8 mouse cellular contexts compared by ENCODE assay signal in genomic region chr1:87184751-87185139, GRCm38 (mm10). TPM values are rescaled to one million over a fixed set of nuclear protein-coding genes. Genes with fewer than 3 reads are reported as not detected.
DNase-seq lines count a peak whose midpoint lies in the region; ATAC-seq and TF ChIP-seq lines count a peak whose summit lies in the region.

No protein-coding gene starts in this region.

- H3K4me1 ChIP-seq in embryonic facial prominence, embryonic 11.5 days (ENCODE audit: control insufficient read depth, insufficient read depth, low read length), result no peaks in the 10 kb centered on the region; the same call in 1 of the 2 replicates
- peaks cover 14% of the 10 kb centered on the region for H3K4me1 ChIP-seq in limb, embryonic 13.5 days
- H3K4me1 ChIP-seq in midbrain, postnatal 0 days (ENCODE audit: insufficient read depth, low read length), result no peaks in the 10 kb centered on the region

- H3K4me3 ChIP-seq in embryonic facial prominence, embryonic 11.5 days (ENCODE audit: low read depth, low read length), result no peak overlapping the region
- no peak overlapping the region for H3K4me3 ChIP-seq in limb, embryonic 13.5 days
- 0 out of 2 replicates have a peak overlapping the region, but pooled peaks have one; percentile 9 for H3K4me3 ChIP-seq in midbrain, postnatal 0 days (ENCODE audit: low read depth, low read length)

- H3K27ac ChIP-seq in embryonic facial prominence, embryonic 11.5 days (replicated peaks; ENCODE audit: low read depth, low read length), result no peak overlapping the region
- no peak overlapping the region for H3K27ac ChIP-seq in limb, embryonic 13.5 days
- H3K27ac ChIP-seq in midbrain, postnatal 0 days (ENCODE audit: low read depth, low read length), result no peak overlapping the region

- WGBS in embryonic facial prominence, embryonic 11.5 days, result 12% methylated on average over 20 of the region's 20 CpGs
- 13% methylated on average over 20 of the region's 20 CpGs for whole genome bisulfite sequencing in limb, embryonic 13.5 days
- 4% methylated on average over 20 of the region's 20 CpGs for WGBS in midbrain, postnatal 0 days

- H3K9me3 ChIP-seq in embryonic facial prominence, embryonic 11.5 days (replicated peaks; ENCODE audit: control insufficient read depth, low read length), result no peaks in the 10 kb centered on the region
- H3K9me3 ChIP-seq in limb, embryonic 13.5 days, result no peaks in the 10 kb centered on the region
- no peaks in the 10 kb centered on the region for H3K9me3 ChIP-seq in midbrain, postnatal 0 days (ENCODE audit: low read length)

- H3K9ac ChIP-seq in embryonic facial prominence, embryonic 11.5 days (replicated peaks; ENCODE audit: low read length), result no peak overlapping the region
- H3K9ac ChIP-seq in limb, embryonic 13.5 days, result no peak overlapping the region
- H3K9ac ChIP-seq in midbrain, postnatal 0 days (replicated peaks; ENCODE audit: low read length, poor library complexity, severe bottlenecking), result no peak overlapping the region

- H3K4me2 ChIP-seq in embryonic facial prominence, embryonic 11.5 days (ENCODE audit: low read depth, low read length), result no peak overlapping the region; the same call in 1 of the 2 replicates
- peak overlapping the region; percentile 35 for H3K4me2 ChIP-seq in limb, embryonic 13.5 days (replicated peaks)
- peak overlapping the region; percentile 41 for H3K4me2 ChIP-seq in midbrain, postnatal 0 days (ENCODE audit: low read depth, low read length, poor library complexity, severe bottlenecking)

- DNase-seq in 416B (ENCODE audit: low read depth), result peak; percentile 53
- peak; percentile 89 for DNase-seq in adrenal gland, postnatal 14 days
- peak; percentile 68 for DNase-seq in embryonic facial prominence, embryonic 11.5 days (ENCODE audit: low spot score)
- DNase-seq in heart, adult 8-10 months (ENCODE audit: low spot score), result peak; percentile 35
- peak; percentile 49 to 76 for DNase-seq in kidney, adult 8-10 months
- peak; percentile 76 for DNase-seq in midbrain, postnatal 0 days (ENCODE audit: low spot score)
- peak; percentile 22 to 30 for DNase-seq in spleen, postnatal 36 days (ENCODE audit: low spot score in 2 of 2)

- peak; percentile 73 for TF ChIP-seq CTCF in midbrain, postnatal 0 days (IDR thresholded peaks at IDR 0.05)

- ATAC-seq in embryonic facial prominence, embryonic 11.5 days (replicated peaks; ENCODE audit: insufficient number of reproducible peaks, low FRiP score, low TSS enrichment, low read depth), result no peak
- ATAC-seq in limb, embryonic 13.5 days (ENCODE audit: low FRiP score, low read depth), result no peak; the same call in 1 of the 2 replicates
- peak; percentile 43; the same call in 1 of the 2 replicates for ATAC-seq in midbrain, postnatal 0 days (ENCODE audit: low FRiP score)

- H3K36me3 ChIP-seq in embryonic facial prominence, embryonic 11.5 days (replicated peaks; ENCODE audit: control insufficient read depth, insufficient read depth, low read depth, low read length), result no peaks in the 10 kb centered on the region
- H3K36me3 ChIP-seq in limb, embryonic 13.5 days, result no peaks in the 10 kb centered on the region
- no peaks in the 10 kb centered on the region for H3K36me3 ChIP-seq in midbrain, postnatal 0 days (ENCODE audit: insufficient read depth, low read length)

- H3K27me3 ChIP-seq in embryonic facial prominence, embryonic 11.5 days (ENCODE audit: control insufficient read depth, insufficient read depth, low read length), result peaks cover 28% of the 10 kb centered on the region
- peaks cover 90% of the 10 kb centered on the region for H3K27me3 ChIP-seq in limb, embryonic 13.5 days
- H3K27me3 ChIP-seq in midbrain, postnatal 0 days (ENCODE audit: insufficient read depth, low read length), result peaks cover 22% of the 10 kb centered on the region

RNA-seq across cellular contexts. Expression of gene Prss56, which starts 1.6 kb away (rescaled TPM):
- total RNA-seq in adrenal gland, postnatal 14 days (2021), result not detected in 2 replicates
- 0.28 and 0.74 TPM in 2 replicates for polyA plus RNA-seq in embryonic facial prominence, embryonic 11.5 days (2014; fragmentation: Nextera tagmentation; extraction: Ambion mirVana)
- not detected for total RNA-seq in heart, adult 8-10 months (2022)
- polyA plus RNA-seq in limb, embryonic 13.5 days (2015; fragmentation: Nextera tagmentation; extraction: Ambion mirVana), result 0.19 TPM in 1 of 2 replicates, not detected in the other
- 0.94 TPM in 1 of 2 replicates, not detected in the other for total RNA-seq in midbrain, postnatal 0 days (2014; rRNA removed)
- polyA plus RNA-seq in midbrain, postnatal 0 days (2015; fragmentation: Nextera tagmentation; extraction: Ambion mirVana), result 0.07 TPM in 1 of 2 replicates, not detected in the other

RNA-seq across cellular contexts. Expression of gene Chrnd, which starts 5.7 kb away (rescaled TPM):
- not detected in 2 replicates for total RNA-seq in adrenal gland, postnatal 14 days (2021)
- 0.15 and 0.22 TPM in 2 replicates for polyA plus RNA-seq in embryonic facial prominence, embryonic 11.5 days (2014; fragmentation: Nextera tagmentation; extraction: Ambion mirVana)
- total RNA-seq in heart, adult 8-10 months (2022), result not detected
- 4.5 and 4.8 TPM in 2 replicates for polyA plus RNA-seq in limb, embryonic 13.5 days (2015; fragmentation: Nextera tagmentation; extraction: Ambion mirVana)
- total RNA-seq in midbrain, postnatal 0 days (2014; rRNA removed), result not detected in 2 replicates
- polyA plus RNA-seq in midbrain, postnatal 0 days (2015; fragmentation: Nextera tagmentation; extraction: Ambion mirVana), result not detected in 2 replicates

RNA-seq across cellular contexts. Expression of gene Chrng, which starts 19.7 kb away (rescaled TPM):
- not detected in 2 replicates for total RNA-seq in adrenal gland, postnatal 14 days (2021)
- polyA plus RNA-seq in embryonic facial prominence, embryonic 11.5 days (2014; fragmentation: Nextera tagmentation; extraction: Ambion mirVana), result 2.2 and 2.3 TPM in 2 replicates
- total RNA-seq in heart, adult 8-10 months (2022), result not detected
- 18.2 and 20.8 TPM in 2 replicates for polyA plus RNA-seq in limb, embryonic 13.5 days (2015; fragmentation: Nextera tagmentation; extraction: Ambion mirVana)
- total RNA-seq in midbrain, postnatal 0 days (2014; rRNA removed), result 0.49 TPM in 1 of 2 replicates, not detected in the other
- polyA plus RNA-seq in midbrain, postnatal 0 days (2015; fragmentation: Nextera tagmentation; extraction: Ambion mirVana), result not detected in 2 replicates

RNA-seq across cellular contexts. Expression of gene Ecel1, which starts 28.4 kb away (rescaled TPM):
- total RNA-seq in adrenal gland, postnatal 14 days (2021), result 0.70 and 2.6 TPM in 2 replicates
- 0.74 and 2.1 TPM in 2 replicates for polyA plus RNA-seq in embryonic facial prominence, embryonic 11.5 days (2014; fragmentation: Nextera tagmentation; extraction: Ambion mirVana)
- total RNA-seq in heart, adult 8-10 months (2022), result not detected
- polyA plus RNA-seq in limb, embryonic 13.5 days (2015; fragmentation: Nextera tagmentation; extraction: Ambion mirVana), result 0.69 and 1.1 TPM in 2 replicates
- 15.8 and 16.2 TPM in 2 replicates for total RNA-seq in midbrain, postnatal 0 days (2014; rRNA removed)
- 16.7 and 18.9 TPM in 2 replicates for polyA plus RNA-seq in midbrain, postnatal 0 days (2015; fragmentation: Nextera tagmentation; extraction: Ambion mirVana)

RNA-seq across cellular contexts. Expression of gene Eif4e2, which starts 29.0 kb away (rescaled TPM):
- 94.4 and 104 TPM in 2 replicates for total RNA-seq in adrenal gland, postnatal 14 days (2021)
- polyA plus RNA-seq in embryonic facial prominence, embryonic 11.5 days (2014; fragmentation: Nextera tagmentation; extraction: Ambion mirVana), result 141 and 148 TPM in 2 replicates
- 10 to 100 TPM; 44.0 to 56.1 (median 49.0) TPM for total RNA-seq in heart, adult 8-10 months (2022)
- 178 and 181 TPM in 2 replicates for polyA plus RNA-seq in limb, embryonic 13.5 days (2015; fragmentation: Nextera tagmentation; extraction: Ambion mirVana)
- total RNA-seq in midbrain, postnatal 0 days (2014; rRNA removed), result 64.5 and 78.8 TPM in 2 replicates
- 91.0 and 92.7 TPM in 2 replicates for polyA plus RNA-seq in midbrain, postnatal 0 days (2015; fragmentation: Nextera tagmentation; extraction: Ambion mirVana)

Comparison
In these comparisons a context has a peak if more than half of its experiments do, and no peak if none do; other contexts are left out.
1. DNase-seq: peak in every context shown above with its lines; median percentile 89 in adrenal gland, postnatal 14 days; 76 in midbrain, postnatal 0 days; 68 in embryonic facial prominence, embryonic 11.5 days; 62 in kidney, adult 8-10 months; 53 in 416B; 35 in heart, adult 8-10 months; 26 in spleen, postnatal 36 days.